Mouse (Mus musculus) hindbrain, postnatal 0 days (tissue): ENCODE measurements around the gene Anks1b. TPM values are rescaled to one million over a fixed set of nuclear protein-coding genes. Genes with fewer than 3 reads are reported as not detected.
A peak's percentile ranks its signal among the peaks of the same experiment; 100 is the strongest.

Experiments
- ATAC-seq: fragments of 200-750 bp; cut with Nextera tagmentation; 2 replicates; pipeline ENCODE4 v1.8.0; 2017; ENCODE audit warnings: mild to moderate bottlenecking, moderate TSS enrichment, moderate library complexity
- DNase-seq: peaks from one replicate; pipeline ENCODE4 v3.0.0-alpha.2; 2015; ENCODE audit warnings: low spot score
- H3K27ac ChIP-seq: fragments of 300-500 bp; sonication (generic); 2 replicates; pipeline ENCODE4 v1.5.1; 2014; ENCODE audit warnings: mild to moderate bottlenecking
- H3K27me3 ChIP-seq: fragments of 300-500 bp; sonication (generic); 2 replicates; pipeline ENCODE4 v1.6.1; 2014; ENCODE audit warnings: low read length, mixed read lengths; ENCODE audit not compliant: insufficient read depth
- H3K36me3 ChIP-seq: fragments of 300-500 bp; sonication (generic); 2 replicates; pipeline ENCODE4 v1.6.1; 2014; ENCODE audit warnings: low read length, mixed read lengths; ENCODE audit not compliant: insufficient read depth
- H3K4me1 ChIP-seq: fragments of 300-500 bp; sonication (generic); 2 replicates; pipeline ENCODE4 v1.6.1; 2014; ENCODE audit warnings: antibody characterized with exemption, low read length, mixed read lengths; ENCODE audit not compliant: insufficient read depth
- H3K4me2 ChIP-seq: fragments of 300-500 bp; sonication (generic); 2 replicates; pipeline ENCODE4 v1.6.1; 2014; ENCODE audit warnings: low read depth, mild to moderate bottlenecking, low read length, moderate library complexity, mixed read lengths
- H3K4me3 ChIP-seq: fragments of 300-500 bp; sonication (generic); 2 replicates; pipeline ENCODE4 v1.5.1; 2014; ENCODE audit warnings: low read length
- H3K9ac ChIP-seq: fragments of 300-500 bp; sonication (generic); replicated peaks from 2 replicates; pipeline ENCODE4 v1.6.1; 2014; ENCODE audit warnings: mild to moderate bottlenecking, low read length, moderate library complexity, mixed read lengths
- H3K9me3 ChIP-seq: fragments of 300-500 bp; sonication (generic); 2 replicates; pipeline ENCODE4 v1.6.1; 2016; ENCODE audit warnings: low read length, mixed read lengths
- CTCF ChIP-seq: IDR thresholded peaks from 2 replicates; pipeline ENCODE4 v1.5.1; 2016; ENCODE audit warnings: antibody characterized with exemption, control low read depth, low read depth
- WGBS: fragments of 180-500 bp; shearing (Covaris S2); extraction: QIAGEN DNeasy Blood & Tissue Kit; methylation state at CpG from one replicate; pipeline ENCODE4 v1.1.7; 2014; 5-methylcytosine and 5-hydroxymethylcytosine counted together
- polyA plus RNA-seq: library from polyadenylated mRNA; unstranded; fragments of >200 nt; fragmentation: Nextera tagmentation; extraction: Ambion mirVana; gene quantifications from 2 replicates; pipeline ENCODE4 v1.2.1, GENCODE M21; 2015
- total RNA-seq: library from RNA; depleted of rRNA; stranded (reverse); fragments of >200 nt; gene quantifications from 2 replicates; pipeline ENCODE4 v1.2.3, GENCODE M21; 2014

Gene Anks1b
- total and polyA plus RNA-seq, 2 experiments from 2014 or later = 104 to 156 TPM

- Histone ChIP-seq H3K9ac (no peak overlapping the region), H3K4me3 (no peak overlapping the region), H3K27me3 (no peaks in the 10 kb centered on the region), H3K27ac (peak overlapping the region; percentile 51; the same call in 1 of the 2 replicates), H3K4me2 (no peak overlapping the region), H3K9me3 (no peaks in the 10 kb centered on the region), H3K36me3 (no peaks in the 10 kb centered on the region), H3K4me1 (peaks cover 12% of the 10 kb centered on the region; the same call in 1 of the 2 replicates)
- WGBS = 33% methylated on average over 10 of the region's 10 CpGs
- no peak for TF ChIP-seq CTCF
- ATAC-seq (no peak), DNase-seq (peak; percentile 41)
Observed at GRCm38 (mm10) chr10:90818246-90818937, 945.1 kb downstream of the Anks1b start.

DNA sequence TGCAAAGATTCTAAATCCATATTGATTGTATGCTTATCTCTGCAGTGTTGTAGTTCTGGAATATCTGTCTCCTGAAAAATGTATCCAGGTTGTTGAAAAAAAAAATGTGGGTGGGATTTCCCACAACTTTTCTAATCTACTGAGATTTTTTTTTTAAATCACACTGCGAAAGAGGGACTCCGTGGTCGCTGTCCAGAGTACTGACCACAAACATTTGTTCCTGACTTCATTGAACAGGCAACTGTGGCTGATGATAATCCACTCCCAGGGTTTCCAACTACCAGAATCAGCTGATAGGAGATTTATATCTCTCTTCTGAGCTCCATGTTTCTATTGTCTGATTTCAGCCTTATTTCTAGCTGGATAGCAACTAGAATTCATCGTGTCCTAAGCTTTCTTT, 950.1 kb downstream of the Anks1b start:
- Histone ChIP-seq H3K4me3 (no peak overlapping the region), H3K9ac (no peak overlapping the region), H3K36me3 (no peaks in the 10 kb centered on the region), H3K9me3 (no peaks in the 10 kb centered on the region), H3K27ac (no peak overlapping the region), H3K4me1 (0 out of 2 replicates have a peak, but pooled peaks cover 4% of the 10 kb centered on the region), H3K27me3 (no peaks in the 10 kb centered on the region), H3K4me2 (no peak overlapping the region)
- DNase-seq (no peak), ATAC-seq (no peak)
- TF ChIP-seq CTCF = no peak
- 28% methylated on average over 4 of the region's 4 CpGs for WGBS

GRCm38 (mm10) chr10:90824692-90825091, 951.4 kb downstream of the Anks1b start:
- H3K27me3 ChIP-seq = no peaks in the 10 kb centered on the region
- H3K36me3 ChIP-seq = no peaks in the 10 kb centered on the region
- no peaks in the 10 kb centered on the region for H3K9me3 ChIP-seq
- no peak overlapping the region for H3K4me3 ChIP-seq
- no peak overlapping the region for H3K9ac ChIP-seq
- 69% methylated on average over 2 of the region's 2 CpGs for WGBS
- no peak overlapping the region for H3K4me2 ChIP-seq
- H3K4me1 ChIP-seq = no peaks in the 10 kb centered on the region
- no peak overlapping the region for H3K27ac ChIP-seq
- DNase-seq (no peak), ATAC-seq (no peak)
- no peak for TF ChIP-seq CTCF

GRCm38 (mm10) chr10:90826939-90827338, 953.6 kb downstream of the Anks1b start:
- Histone ChIP-seq H3K9me3 (no peaks in the 10 kb centered on the region), H3K27ac (no peak overlapping the region), H3K4me1 (no peaks in the 10 kb centered on the region), H3K9ac (no peak overlapping the region), H3K4me3 (no peak overlapping the region), H3K27me3 (no peaks in the 10 kb centered on the region), H3K4me2 (no peak overlapping the region), H3K36me3 (no peaks in the 10 kb centered on the region)
- TF ChIP-seq CTCF = 0 out of 2 replicates have a peak, but pooled peaks have one; percentile 17
- WGBS = 30% methylated on average over 4 of the region's 4 CpGs
- DNase-seq = no peak
- ATAC-seq = no peak

- Histone ChIP-seq H3K9ac (peak overlapping the region; percentile 76), H3K4me3 (peak overlapping the region; percentile 69), H3K36me3 (no peaks in the 10 kb centered on the region), H3K9me3 (no peaks in the 10 kb centered on the region), H3K4me2 (peak overlapping the region; percentile 71), H3K27ac (peak overlapping the region; percentile 94), H3K27me3 (no peaks in the 10 kb centered on the region), H3K4me1 (no peaks in the 10 kb centered on the region)
- peak; percentile 80 for ATAC-seq
- no peak for TF ChIP-seq CTCF
- peak; percentile 77 for DNase-seq
- WGBS = 3% methylated on average over 45 of the region's 73 CpGs
Observed at GRCm38 (mm10) chr10:90828581-90829393, 955.5 kb downstream of the Anks1b start.

DNA sequence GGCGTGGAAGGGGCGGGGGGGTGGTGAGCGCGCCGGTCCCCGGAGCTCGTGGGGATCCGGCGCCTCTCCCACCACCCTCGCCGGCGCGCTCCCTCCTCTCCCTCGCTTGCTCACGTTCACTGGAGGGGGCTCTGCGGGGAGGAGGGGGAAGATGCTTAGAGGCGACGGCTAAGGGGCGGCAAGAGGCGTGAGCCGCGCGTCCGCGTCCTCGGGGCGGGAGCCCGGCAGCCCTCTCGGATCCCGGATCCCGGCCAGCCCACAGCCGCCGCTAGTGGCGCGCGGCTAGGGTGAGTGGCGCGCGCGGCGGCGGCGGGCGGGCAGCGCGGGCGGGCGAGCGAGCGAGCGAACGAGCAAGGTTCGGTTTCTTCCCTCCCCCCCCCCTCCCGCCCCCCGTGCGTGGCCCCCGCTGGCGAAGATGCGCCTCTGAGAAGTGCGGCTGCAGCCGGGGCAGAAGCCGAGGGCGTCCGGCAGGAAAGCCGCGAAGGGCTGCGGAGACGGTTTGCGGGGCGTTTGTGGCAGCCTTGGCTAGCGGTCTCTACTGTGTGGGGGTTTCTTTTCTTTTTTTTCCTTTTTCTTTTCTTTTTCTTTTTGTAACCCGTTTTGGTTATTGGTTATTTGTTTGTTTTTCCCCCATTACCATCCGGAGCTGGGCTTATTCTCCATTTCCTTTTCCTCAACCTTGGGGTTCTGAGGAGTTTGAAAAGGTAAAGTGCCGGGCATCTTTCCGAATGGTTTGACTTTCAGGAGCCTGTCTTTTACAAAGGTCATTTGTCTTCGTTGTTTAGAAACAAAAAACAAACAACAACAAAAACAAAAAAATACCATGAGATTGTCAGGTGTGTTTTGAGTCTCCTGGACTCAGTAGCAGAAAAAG, 956.3 kb downstream of the Anks1b start:
- H3K27ac ChIP-seq = peak overlapping the region; percentile 94
- H3K36me3 ChIP-seq = no peaks in the 10 kb centered on the region
- peak; percentile 88 for ATAC-seq
- H3K4me3 ChIP-seq = peak overlapping the region; percentile 69
- under 1% methylated on average over 47 of the region's 76 CpGs for WGBS
- H3K4me2 ChIP-seq = peak overlapping the region; percentile 71
- peak overlapping the region; percentile 76 for H3K9ac ChIP-seq
- H3K27me3 ChIP-seq = no peaks in the 10 kb centered on the region
- peak; percentile 83 for DNase-seq
- H3K9me3 ChIP-seq = no peaks in the 10 kb centered on the region
- no peaks in the 10 kb centered on the region for H3K4me1 ChIP-seq
- no peak for TF ChIP-seq CTCF
